7 mouse cellular contexts compared by ENCODE assay signal in genomic region chr2:164877376-164878215, GRCm38 (mm10). TPM values are rescaled to one million over a fixed set of nuclear protein-coding genes. Genes with fewer than 3 reads are reported as not detected.
DNase-seq lines count a peak whose midpoint lies in the region; ATAC-seq lines count a peak whose summit lies in the region.
"Not testable (repeated sequence)": the region's sequence is repeated elsewhere in the genome, so short reads cannot be mapped to it uniquely, and the experiment has no call there.

No protein-coding gene starts in this region.

- peak overlapping the region; percentile 100; the same call in 1 of the 2 replicates for H3K27ac ChIP-seq in forebrain, embryonic 15.5 days (replicated peaks)
- H3K27ac ChIP-seq in hindbrain, embryonic 10.5 days; kidney, embryonic 14.5 days (ENCODE audit: low read depth, low read length); midbrain, embryonic 10.5 days (replicated peaks); neural tube, embryonic 14.5 days (ENCODE audit: low read depth, low read length): not testable (repeated sequence)
- peak overlapping the region; percentile 100; the same call in 1 of the 2 replicates for H3K27ac ChIP-seq in liver, embryonic 11.5 days (ENCODE audit: low read depth, low read length)

- not testable (repeated sequence) for ATAC-seq in forebrain, embryonic 15.5 days (replicated peaks); kidney, embryonic 14.5 days (ENCODE audit: low FRiP score, low TSS enrichment); liver, embryonic 11.5 days (replicated peaks; ENCODE audit: low FRiP score); neural tube, embryonic 14.5 days (ENCODE audit: low read depth)

- peak overlapping the region; percentile 93; the same call in 1 of the 2 replicates for H3K4me3 ChIP-seq in forebrain, embryonic 15.5 days
- peak overlapping the region; percentile 84 for H3K4me3 ChIP-seq in hindbrain, embryonic 10.5 days
- H3K4me3 ChIP-seq in kidney, embryonic 14.5 days (ENCODE audit: low read length): peak overlapping the region; percentile 96
- H3K4me3 ChIP-seq in liver, embryonic 11.5 days (ENCODE audit: low read depth, low read length): peak overlapping the region; percentile 97; the same call in 1 of the 2 replicates
- peak overlapping the region; percentile 96 for H3K4me3 ChIP-seq in midbrain, embryonic 10.5 days
- peak overlapping the region; percentile 96 for H3K4me3 ChIP-seq in neural tube, embryonic 14.5 days (ENCODE audit: low read depth, low read length)

- H3K9ac ChIP-seq in forebrain, embryonic 15.5 days (replicated peaks); kidney, embryonic 14.5 days (ENCODE audit: low read depth, low read length); liver, embryonic 11.5 days (ENCODE audit: low read depth, low read length); neural tube, embryonic 14.5 days (replicated peaks; ENCODE audit: low read depth, low read length): not testable (repeated sequence)

- H3K36me3 ChIP-seq in forebrain, embryonic 15.5 days; hindbrain, embryonic 10.5 days; kidney, embryonic 14.5 days (ENCODE audit: control insufficient read depth, insufficient read depth, low read length); liver, embryonic 11.5 days (ENCODE audit: control insufficient read depth, insufficient read depth, low read length); midbrain, embryonic 10.5 days; neural tube, embryonic 14.5 days (ENCODE audit: control insufficient read depth, insufficient read depth, low read length): not testable (repeated sequence)

- peaks cover 24% of the 10 kb centered on the region for H3K4me1 ChIP-seq in forebrain, embryonic 15.5 days
- H3K4me1 ChIP-seq in hindbrain, embryonic 10.5 days (replicated peaks): peaks cover 35% of the 10 kb centered on the region
- H3K4me1 ChIP-seq in kidney, embryonic 14.5 days (ENCODE audit: control insufficient read depth, insufficient read depth, low read length): peaks cover 30% of the 10 kb centered on the region
- H3K4me1 ChIP-seq in liver, embryonic 11.5 days (replicated peaks; ENCODE audit: control insufficient read depth, insufficient read depth, low read length): peaks cover 25% of the 10 kb centered on the region
- peaks cover 31% of the 10 kb centered on the region for H3K4me1 ChIP-seq in midbrain, embryonic 10.5 days
- peaks cover 19% of the 10 kb centered on the region for H3K4me1 ChIP-seq in neural tube, embryonic 14.5 days (ENCODE audit: control insufficient read depth, insufficient read depth, low read length)

- not testable (repeated sequence) for H3K27me3 ChIP-seq in forebrain, embryonic 15.5 days; hindbrain, embryonic 10.5 days (ENCODE audit: insufficient read depth, poor library complexity, severe bottlenecking); kidney, embryonic 14.5 days (ENCODE audit: control insufficient read depth, insufficient read depth, low read length); liver, embryonic 11.5 days (replicated peaks; ENCODE audit: control insufficient read depth, insufficient read depth, low read length); midbrain, embryonic 10.5 days (ENCODE audit: low read depth, poor library complexity, severe bottlenecking); neural tube, embryonic 14.5 days (ENCODE audit: control insufficient read depth, insufficient read depth, low read length)

- H3K4me2 ChIP-seq in forebrain, embryonic 15.5 days (replicated peaks): peak overlapping the region; percentile 97; the same call in 1 of the 2 replicates
- peak overlapping the region; percentile 94 for H3K4me2 ChIP-seq in kidney, embryonic 14.5 days (replicated peaks; ENCODE audit: low read depth, low read length)
- H3K4me2 ChIP-seq in liver, embryonic 11.5 days: peak overlapping the region; percentile 89
- peak overlapping the region; percentile 99 for H3K4me2 ChIP-seq in neural tube, embryonic 14.5 days (ENCODE audit: low read depth, low read length)

- 73% methylated on average over 11 of the region's 11 CpGs for WGBS in forebrain, embryonic 15.5 days
- 75% methylated on average over 11 of the region's 11 CpGs for WGBS in hindbrain, embryonic 10.5 days
- 75% methylated on average over 10 of the region's 11 CpGs for WGBS in kidney, embryonic 14.5 days
- WGBS in liver, embryonic 11.5 days: 71% methylated on average over 11 of the region's 11 CpGs
- WGBS in midbrain, embryonic 10.5 days: 77% methylated on average over 11 of the region's 11 CpGs
- 72% methylated on average over 11 of the region's 11 CpGs for WGBS in neural tube, embryonic 14.5 days

- not testable (repeated sequence) for H3K9me3 ChIP-seq in forebrain, embryonic 15.5 days; hindbrain, embryonic 10.5 days; kidney, embryonic 14.5 days (ENCODE audit: control insufficient read depth, low read length); liver, embryonic 11.5 days (ENCODE audit: control insufficient read depth, low read length); midbrain, embryonic 10.5 days (replicated peaks); neural tube, embryonic 14.5 days (ENCODE audit: control insufficient read depth, low read length)

- DNase-seq in cerebellum, adult 9-11 months: peak; percentile 44
- DNase-seq in hindbrain, embryonic 10.5 days (ENCODE audit: low spot score); liver, embryonic 11.5 days (ENCODE audit: low spot score); midbrain, embryonic 10.5 days (ENCODE audit: low spot score): not testable (repeated sequence)

RNA-seq across cellular contexts. Expression of gene Pcif1, which starts 1.5 kb away (rescaled TPM):
- polyA plus RNA-seq in forebrain, embryonic 15.5 days (2015; fragmentation: Nextera tagmentation; extraction: Ambion mirVana): 94.8 and 101 TPM in 2 replicates
- 76.1 and 88.4 TPM in 2 replicates for polyA plus RNA-seq in hindbrain, embryonic 10.5 days (2016; fragmentation: Nextera tagmentation; extraction: Ambion mirVana)
- 68.9 and 72.9 TPM in 2 replicates for polyA plus RNA-seq in kidney, embryonic 14.5 days (2014; fragmentation: Nextera tagmentation; extraction: Ambion mirVana)
- polyA plus RNA-seq in liver, embryonic 11.5 days (2014; fragmentation: Nextera tagmentation; extraction: Ambion mirVana): 63.9 and 67.5 TPM in 2 replicates
- polyA plus RNA-seq in midbrain, embryonic 10.5 days (2016; fragmentation: Nextera tagmentation; extraction: Ambion mirVana): 73.8 and 93.8 TPM in 2 replicates
- polyA plus RNA-seq in neural tube, embryonic 14.5 days (2014; fragmentation: Nextera tagmentation; extraction: Ambion mirVana): 78.0 and 82.1 TPM in 2 replicates

RNA-seq across cellular contexts. Expression of gene Pltp, which starts 20.1 kb away (rescaled TPM):
- polyA plus RNA-seq in forebrain, embryonic 15.5 days (2015; fragmentation: Nextera tagmentation; extraction: Ambion mirVana): 45.3 and 50.7 TPM in 2 replicates
- polyA plus RNA-seq in hindbrain, embryonic 10.5 days (2016; fragmentation: Nextera tagmentation; extraction: Ambion mirVana): 47.2 and 78.1 TPM in 2 replicates
- 25.7 and 34.6 TPM in 2 replicates for polyA plus RNA-seq in kidney, embryonic 14.5 days (2014; fragmentation: Nextera tagmentation; extraction: Ambion mirVana)
- 9.9 and 10.7 TPM in 2 replicates for polyA plus RNA-seq in liver, embryonic 11.5 days (2014; fragmentation: Nextera tagmentation; extraction: Ambion mirVana)
- 67.9 and 86.2 TPM in 2 replicates for polyA plus RNA-seq in midbrain, embryonic 10.5 days (2016; fragmentation: Nextera tagmentation; extraction: Ambion mirVana)
- polyA plus RNA-seq in neural tube, embryonic 14.5 days (2014; fragmentation: Nextera tagmentation; extraction: Ambion mirVana): 59.0 and 136 TPM in 2 replicates

RNA-seq across cellular contexts. Expression of gene Zfp335, which starts 34.0 kb away (rescaled TPM):
- 15.7 and 16.7 TPM in 2 replicates for polyA plus RNA-seq in forebrain, embryonic 15.5 days (2015; fragmentation: Nextera tagmentation; extraction: Ambion mirVana)
- 15.3 and 18.4 TPM in 2 replicates for polyA plus RNA-seq in hindbrain, embryonic 10.5 days (2016; fragmentation: Nextera tagmentation; extraction: Ambion mirVana)
- polyA plus RNA-seq in kidney, embryonic 14.5 days (2014; fragmentation: Nextera tagmentation; extraction: Ambion mirVana): 10.7 and 13.8 TPM in 2 replicates
- 15.0 TPM in 2 replicates for polyA plus RNA-seq in liver, embryonic 11.5 days (2014; fragmentation: Nextera tagmentation; extraction: Ambion mirVana)
- 14.1 and 17.1 TPM in 2 replicates for polyA plus RNA-seq in midbrain, embryonic 10.5 days (2016; fragmentation: Nextera tagmentation; extraction: Ambion mirVana)
- polyA plus RNA-seq in neural tube, embryonic 14.5 days (2014; fragmentation: Nextera tagmentation; extraction: Ambion mirVana): 14.3 and 14.5 TPM in 2 replicates

RNA-seq across cellular contexts. Expression of gene Neurl2, which starts 44.3 kb away (rescaled TPM):
- 5.6 and 6.5 TPM in 2 replicates for polyA plus RNA-seq in forebrain, embryonic 15.5 days (2015; fragmentation: Nextera tagmentation; extraction: Ambion mirVana)
- 4.3 and 5.1 TPM in 2 replicates for polyA plus RNA-seq in hindbrain, embryonic 10.5 days (2016; fragmentation: Nextera tagmentation; extraction: Ambion mirVana)
- polyA plus RNA-seq in kidney, embryonic 14.5 days (2014; fragmentation: Nextera tagmentation; extraction: Ambion mirVana): 6.0 and 6.6 TPM in 2 replicates
- polyA plus RNA-seq in liver, embryonic 11.5 days (2014; fragmentation: Nextera tagmentation; extraction: Ambion mirVana): 3.9 and 4.9 TPM in 2 replicates
- polyA plus RNA-seq in midbrain, embryonic 10.5 days (2016; fragmentation: Nextera tagmentation; extraction: Ambion mirVana): 3.8 and 5.4 TPM in 2 replicates
- 5.8 and 7.2 TPM in 2 replicates for polyA plus RNA-seq in neural tube, embryonic 14.5 days (2014; fragmentation: Nextera tagmentation; extraction: Ambion mirVana)

RNA-seq across cellular contexts. Expression of gene Ctsa, which starts 44.9 kb away (rescaled TPM):
- 97.7 and 98.4 TPM in 2 replicates for polyA plus RNA-seq in forebrain, embryonic 15.5 days (2015; fragmentation: Nextera tagmentation; extraction: Ambion mirVana)
- 98.2 and 104 TPM in 2 replicates for polyA plus RNA-seq in hindbrain, embryonic 10.5 days (2016; fragmentation: Nextera tagmentation; extraction: Ambion mirVana)
- polyA plus RNA-seq in kidney, embryonic 14.5 days (2014; fragmentation: Nextera tagmentation; extraction: Ambion mirVana): 122 and 135 TPM in 2 replicates
- polyA plus RNA-seq in liver, embryonic 11.5 days (2014; fragmentation: Nextera tagmentation; extraction: Ambion mirVana): 97.2 and 103 TPM in 2 replicates
- 85.7 and 98.2 TPM in 2 replicates for polyA plus RNA-seq in midbrain, embryonic 10.5 days (2016; fragmentation: Nextera tagmentation; extraction: Ambion mirVana)
- polyA plus RNA-seq in neural tube, embryonic 14.5 days (2014; fragmentation: Nextera tagmentation; extraction: Ambion mirVana): 81.2 and 102 TPM in 2 replicates
